Mouse (Mus musculus) heart, embryonic 12.5 days (tissue): ENCODE data around the gene Arhgef3. TPM values are rescaled to one million over a fixed set of nuclear protein-coding genes. Genes with fewer than 3 reads are reported as not detected.

Source experiments
- ATAC-seq: fragments of 200-750 bp; cut with Nextera tagmentation; 2 replicates; pipeline ENCODE4 v1.8.0; 2017; ENCODE audit warnings: moderate TSS enrichment, moderate library complexity; ENCODE audit not compliant: insufficient number of reproducible peaks, low FRiP score
- H3K27ac ChIP-seq: fragments of 300-500 bp; sonication (generic); 2 replicates; pipeline ENCODE4 v1.5.1; 2016; ENCODE audit warnings: mild to moderate bottlenecking, moderate library complexity; ENCODE audit not compliant: poor library complexity, severe bottlenecking
- H3K27me3 ChIP-seq: fragments of 300-500 bp; sonication (generic); replicated peaks from 2 replicates; pipeline ENCODE4 v1.6.1; 2016; ENCODE audit warnings: mild to moderate bottlenecking, moderate library complexity
- H3K36me3 ChIP-seq: fragments of 300-500 bp; sonication (generic); 2 replicates; pipeline ENCODE4 v1.6.1; 2016; ENCODE audit warnings: mild to moderate bottlenecking, moderate library complexity
- H3K4me1 ChIP-seq: fragments of 300-500 bp; sonication (generic); replicated peaks from 2 replicates; pipeline ENCODE4 v1.6.1; 2016; ENCODE audit warnings: mild to moderate bottlenecking
- H3K4me2 ChIP-seq: fragments of 300-500 bp; sonication (generic); 2 replicates; pipeline ENCODE4 v1.6.1; 2016; ENCODE audit warnings: mild to moderate bottlenecking, moderate library complexity
- H3K4me3 ChIP-seq: fragments of 300-500 bp; sonication (generic); 2 replicates; pipeline ENCODE4 v1.5.1; 2016; ENCODE audit warnings: mild to moderate bottlenecking
- H3K9ac ChIP-seq: fragments of 300-500 bp; sonication (generic); 2 replicates; pipeline ENCODE4 v1.6.1; 2016; ENCODE audit warnings: mild to moderate bottlenecking, moderate library complexity
- H3K9me3 ChIP-seq: fragments of 300-500 bp; sonication (generic); replicated peaks from 2 replicates; pipeline ENCODE4 v1.6.1; 2016; ENCODE audit warnings: mild to moderate bottlenecking, moderate library complexity
- WGBS: fragments of 180-500 bp; shearing (Covaris S2); methylation state at CpG from one replicate; pipeline ENCODE4 v1.1.7; 2016; 5-methylcytosine and 5-hydroxymethylcytosine counted together
- polyA plus RNA-seq: library from polyadenylated mRNA; unstranded; fragments of >200 nt; fragmentation: Nextera tagmentation; extraction: Ambion mirVana; gene quantifications from 2 replicates; pipeline ENCODE4 v1.2.1, GENCODE M21; 2016

Gene Arhgef3
- polyA plus RNA-seq, 1 experiment from 2014 or later: 17.6 TPM

GRCm38 (mm10) chr14:27361514-27361913, 246.8 kb downstream of the Arhgef3 start:
- no peak for ATAC-seq
- H3K27me3 ChIP-seq: no peaks in the 10 kb centered on the region
- no peaks in the 10 kb centered on the region for H3K36me3 ChIP-seq
- WGBS: 67% methylated on average over 4 of the region's 4 CpGs
- no peaks in the 10 kb centered on the region for H3K9me3 ChIP-seq
- H3K4me2 ChIP-seq: no peak overlapping the region
- no peak overlapping the region for H3K27ac ChIP-seq
- H3K4me3 ChIP-seq: no peak overlapping the region
- H3K9ac ChIP-seq: no peak overlapping the region
- peaks cover 18% of the 10 kb centered on the region for H3K4me1 ChIP-seq

GRCm38 (mm10) chr14:27364668-27365257, 250.1 kb downstream of the Arhgef3 start:
- Histone ChIP-seq H3K4me1 (peaks cover 36% of the 10 kb centered on the region), H3K9ac (no peak overlapping the region), H3K9me3 (no peaks in the 10 kb centered on the region), H3K36me3 (no peaks in the 10 kb centered on the region), H3K4me2 (no peak overlapping the region), H3K27ac (no peak overlapping the region), H3K4me3 (no peak overlapping the region), H3K27me3 (no peaks in the 10 kb centered on the region)
- ATAC-seq: no peak
- 71% methylated on average over 5 of the region's 5 CpGs for WGBS

- Histone ChIP-seq H3K36me3 (no peaks in the 10 kb centered on the region), H3K9ac (peak overlapping the region; percentile 34; the same call in 1 of the 2 replicates), H3K27ac (peak overlapping the region; percentile 56), H3K9me3 (no peaks in the 10 kb centered on the region), H3K27me3 (no peaks in the 10 kb centered on the region), H3K4me2 (no peak overlapping the region), H3K4me1 (peaks cover 29% of the 10 kb centered on the region), H3K4me3 (no peak overlapping the region)
- 79% methylated on average over 10 of the region's 10 CpGs for WGBS
- ATAC-seq: no peak
Measured at GRCm38 (mm10) chr14:27367117-27367711, 252.5 kb downstream of the Arhgef3 start.

DNA sequence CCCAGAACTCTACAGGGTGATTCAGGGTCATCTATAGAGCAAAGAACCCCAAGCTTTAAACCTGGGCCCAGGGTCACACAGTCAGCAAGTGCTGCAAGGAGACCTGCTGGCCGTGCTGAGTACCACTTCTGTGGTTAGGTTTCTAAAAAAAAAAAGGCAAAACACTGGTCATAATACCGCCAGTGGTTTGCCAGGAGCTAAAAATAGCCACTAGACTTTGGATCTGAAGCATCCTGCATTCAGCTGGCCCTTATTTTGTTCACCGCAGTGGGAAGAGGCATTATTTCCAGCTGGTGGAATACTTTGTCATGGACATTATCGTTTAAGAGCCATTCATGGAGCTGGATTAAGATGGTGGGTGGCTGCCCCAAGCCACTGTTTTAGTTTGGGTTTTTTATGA, 253.9 kb downstream of the Arhgef3 start:
- Histone ChIP-seq H3K4me1 (peaks cover 29% of the 10 kb centered on the region), H3K9me3 (no peaks in the 10 kb centered on the region), H3K4me3 (no peak overlapping the region), H3K27me3 (no peaks in the 10 kb centered on the region), H3K27ac (peak overlapping the region; percentile 68), H3K4me2 (no peak overlapping the region), H3K9ac (no peak overlapping the region), H3K36me3 (no peaks in the 10 kb centered on the region)
- no peak for ATAC-seq
- WGBS: 42% methylated on average over 4 of the region's 4 CpGs

- Histone ChIP-seq H3K36me3 (no peaks in the 10 kb centered on the region), H3K27me3 (no peaks in the 10 kb centered on the region), H3K27ac (no peak overlapping the region), H3K4me2 (no peak overlapping the region), H3K9me3 (no peaks in the 10 kb centered on the region), H3K9ac (no peak overlapping the region), H3K4me3 (no peak overlapping the region), H3K4me1 (peaks cover 29% of the 10 kb centered on the region)
- no peak for ATAC-seq
- WGBS: 61% methylated on average over 4 of the region's 4 CpGs
Measured at GRCm38 (mm10) chr14:27369503-27369902, 254.8 kb downstream of the Arhgef3 start.

DNA sequence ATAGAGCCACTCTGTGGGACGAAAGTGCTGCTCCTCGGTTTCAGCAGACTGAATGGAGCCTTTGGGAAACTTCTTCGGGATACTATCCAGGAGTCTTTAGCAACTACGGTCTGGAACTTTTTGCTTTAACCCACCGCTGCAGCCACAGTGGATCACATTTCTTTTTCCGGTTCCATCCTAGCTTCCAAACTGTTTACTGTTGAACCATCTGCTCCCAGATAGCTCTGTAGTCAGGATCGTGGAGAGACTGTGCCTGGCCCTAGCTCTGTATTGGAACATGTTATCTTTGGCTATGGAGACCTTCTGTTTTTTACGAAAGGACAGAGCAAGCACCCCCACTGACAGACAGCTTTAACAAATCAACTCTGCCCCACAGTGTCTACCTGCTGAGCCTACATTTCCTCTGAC, 257.0 kb downstream of the Arhgef3 start:
- H3K4me1 ChIP-seq: peaks cover 29% of the 10 kb centered on the region
- H3K36me3 ChIP-seq: no peaks in the 10 kb centered on the region
- H3K9me3 ChIP-seq: no peaks in the 10 kb centered on the region
- H3K9ac ChIP-seq: no peak overlapping the region
- no peak overlapping the region for H3K4me2 ChIP-seq
- no peaks in the 10 kb centered on the region for H3K27me3 ChIP-seq
- ATAC-seq: no peak
- 52% methylated on average over 8 of the region's 8 CpGs for WGBS
- H3K4me3 ChIP-seq: no peak overlapping the region
- H3K27ac ChIP-seq: no peak overlapping the region

- no peak overlapping the region for H3K4me3 ChIP-seq
- H3K9me3 ChIP-seq: no peaks in the 10 kb centered on the region
- no peaks in the 10 kb centered on the region for H3K27me3 ChIP-seq
- H3K9ac ChIP-seq: no peak overlapping the region
- peaks cover 16% of the 10 kb centered on the region for H3K4me1 ChIP-seq
- 81% methylated on average over 5 of the region's 5 CpGs for WGBS
- no peak overlapping the region for H3K27ac ChIP-seq
- no peaks in the 10 kb centered on the region for H3K36me3 ChIP-seq
- no peak for ATAC-seq
- no peak overlapping the region for H3K4me2 ChIP-seq
Measured at GRCm38 (mm10) chr14:27373498-27373897, 258.8 kb downstream of the Arhgef3 start.

GRCm38 (mm10) chr14:27376115-27376648, 261.5 kb downstream of the Arhgef3 start:
- H3K36me3 ChIP-seq: no peaks in the 10 kb centered on the region
- no peaks in the 10 kb centered on the region for H3K9me3 ChIP-seq
- WGBS: 69% methylated on average over 5 of the region's 5 CpGs
- H3K27ac ChIP-seq: no peak overlapping the region
- no peak for ATAC-seq
- peaks cover 7% of the 10 kb centered on the region for H3K4me1 ChIP-seq
- H3K27me3 ChIP-seq: no peaks in the 10 kb centered on the region
- H3K4me2 ChIP-seq: no peak overlapping the region
- H3K9ac ChIP-seq: no peak overlapping the region
- H3K4me3 ChIP-seq: no peak overlapping the region

- Histone ChIP-seq H3K4me2 (no peak overlapping the region), H3K9me3 (no peaks in the 10 kb centered on the region), H3K4me1 (no peaks in the 10 kb centered on the region), H3K27ac (no peak overlapping the region), H3K36me3 (no peaks in the 10 kb centered on the region), H3K9ac (no peak overlapping the region), H3K4me3 (no peak overlapping the region), H3K27me3 (no peaks in the 10 kb centered on the region)
- WGBS: 90% methylated on average over 7 of the region's 7 CpGs
- no peak for ATAC-seq
Measured at GRCm38 (mm10) chr14:27378669-27379068, 264.0 kb downstream of the Arhgef3 start.

GRCm38 (mm10) chr14:27379404-27379803, 264.7 kb downstream of the Arhgef3 start:
- 76% methylated on average over 12 of the region's 12 CpGs for WGBS
- no peak overlapping the region for H3K4me2 ChIP-seq

DNA sequence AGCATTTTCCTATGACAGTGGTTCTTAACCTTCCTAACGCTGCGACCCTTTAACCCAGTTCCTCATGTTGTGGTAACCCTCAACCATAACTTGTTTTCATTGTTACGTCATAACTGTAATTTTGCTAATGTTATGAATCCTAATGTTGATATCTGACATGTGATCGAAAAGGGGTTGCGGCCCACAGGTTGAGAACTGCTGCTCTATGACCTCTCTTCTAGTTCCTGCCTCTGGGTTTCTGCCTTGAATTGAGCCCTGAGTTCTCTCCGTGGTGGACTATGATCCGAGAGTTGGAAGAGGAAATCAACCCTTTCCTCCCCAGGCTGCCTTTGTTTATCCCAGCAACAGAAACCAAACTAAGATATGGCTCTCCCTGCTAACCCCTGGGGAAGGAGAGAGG, 266.8 kb downstream of the Arhgef3 start:
- ATAC-seq: no peak
- H3K27ac ChIP-seq: no peak overlapping the region
- no peaks in the 10 kb centered on the region for H3K4me1 ChIP-seq
- H3K4me3 ChIP-seq: no peak overlapping the region
- H3K4me2 ChIP-seq: no peak overlapping the region
- peaks cover 13% of the 10 kb centered on the region; the same call in 1 of the 2 replicates for H3K36me3 ChIP-seq
- no peaks in the 10 kb centered on the region for H3K27me3 ChIP-seq
- no peaks in the 10 kb centered on the region for H3K9me3 ChIP-seq
- 77% methylated on average over 7 of the region's 7 CpGs for WGBS
- no peak overlapping the region for H3K9ac ChIP-seq

More at GRCm38 (mm10) chr14:27379404-27379803, 264.7 kb downstream of the Arhgef3 start:
- no peak overlapping the region for H3K27ac ChIP-seq
- ATAC-seq: no peak
- H3K9ac ChIP-seq: no peak overlapping the region
- H3K4me1 ChIP-seq: no peaks in the 10 kb centered on the region
- no peak overlapping the region for H3K4me3 ChIP-seq
- no peaks in the 10 kb centered on the region for H3K27me3 ChIP-seq
- H3K9me3 ChIP-seq: no peaks in the 10 kb centered on the region
- peaks cover 4% of the 10 kb centered on the region; the same call in 1 of the 2 replicates for H3K36me3 ChIP-seq
